Mouse (Mus musculus): Measurements from ENCODE around the gene Wnt9a. TPM values are rescaled to one million over a fixed set of nuclear protein-coding genes. Genes with fewer than 3 reads are reported as not detected.

Wnt9a gene
- polyA plus RNA-seq (2012), result not detected in 2 replicates

DNA sequence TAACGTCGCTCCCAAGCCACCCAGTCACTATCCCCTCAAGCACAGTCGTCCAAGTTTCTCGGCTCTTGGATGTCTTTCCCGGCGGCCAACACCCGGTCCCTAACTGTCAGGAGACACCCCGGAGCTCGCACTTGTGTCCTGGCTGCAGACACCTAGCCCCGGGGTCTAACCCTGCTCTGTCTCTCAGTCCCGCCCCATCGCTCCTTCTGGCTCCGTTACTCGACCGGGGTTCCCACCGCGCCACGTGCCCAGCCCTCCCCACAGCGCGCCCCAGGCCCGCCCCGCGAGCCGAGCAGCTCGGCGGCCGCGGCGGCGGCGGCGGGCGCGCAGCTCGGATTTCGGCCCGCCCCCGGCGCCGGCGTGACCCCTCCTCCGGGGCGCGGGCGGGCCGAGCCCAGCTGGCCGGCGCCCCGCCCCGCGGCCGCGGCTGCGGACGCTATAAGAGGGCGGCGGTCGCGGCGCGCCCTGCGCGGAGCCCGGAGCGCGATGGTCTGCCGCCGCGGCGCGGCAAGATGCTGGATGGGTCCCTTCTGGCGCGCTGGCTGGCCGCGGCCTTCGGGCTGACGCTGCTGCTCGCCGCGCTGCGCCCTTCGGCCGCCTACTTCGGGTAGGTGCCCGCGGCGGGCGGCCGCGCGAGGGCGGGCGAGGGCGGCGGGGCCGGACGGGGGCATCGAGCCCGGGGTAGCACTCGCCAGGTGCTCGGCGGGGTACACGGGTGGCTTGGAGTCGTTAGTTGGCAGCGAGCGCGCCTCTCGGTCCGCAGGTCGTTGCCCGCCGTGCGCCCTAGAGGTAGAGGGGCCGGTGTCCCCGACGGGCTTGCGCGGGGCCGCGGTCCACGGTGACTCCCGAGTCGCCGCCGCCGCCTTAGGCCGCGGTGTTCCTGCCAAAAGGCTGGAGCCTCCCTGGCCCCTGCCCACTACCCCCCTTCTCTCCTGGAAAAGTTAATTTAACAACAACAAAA lies at the start of gene Wnt9a:
TSS of gene Wnt9a (plus strand) at position 468 of the 961 bp plus-strand sequence.
- no peak for TF ChIP-seq GATA1 (IDR thresholded peaks at IDR 0.05; ENCODE audit: low read length)

GRCm38 (mm10) chr11:59259647-59260046 lies 47.1 kb upstream of the Wnt9a start:
- no peak for TF ChIP-seq GATA1 (IDR thresholded peaks at IDR 0.05; ENCODE audit: low read length)

GRCm38 (mm10) chr11:59260706-59261493 lies 45.8 kb upstream of the Wnt9a start:
- peak; percentile 75 for TF ChIP-seq GATA1 (IDR thresholded peaks at IDR 0.05; ENCODE audit: low read length)

GRCm38 (mm10) chr11:59262308-59262707 lies 44.4 kb upstream of the Wnt9a start:
- no peak for TF ChIP-seq GATA1 (IDR thresholded peaks at IDR 0.05; ENCODE audit: low read length)

GRCm38 (mm10) chr11:59263870-59264563 lies 42.7 kb upstream of the Wnt9a start:
- no peak for TF ChIP-seq GATA1 (IDR thresholded peaks at IDR 0.05; ENCODE audit: low read length)

- TF ChIP-seq GATA1 (IDR thresholded peaks at IDR 0.05; ENCODE audit: low read length), result no peak
These were observed 42.1 kb upstream of the Wnt9a start for GRCm38 (mm10) chr11:59264593-59264992.

- no peak for TF ChIP-seq GATA1 (IDR thresholded peaks at IDR 0.05; ENCODE audit: low read length)
These were observed 41.4 kb upstream of the Wnt9a start for GRCm38 (mm10) chr11:59265154-59265813.

GRCm38 (mm10) chr11:59266727-59267126 lies 40.0 kb upstream of the Wnt9a start:
- no peak for TF ChIP-seq GATA1 (IDR thresholded peaks at IDR 0.05; ENCODE audit: low read length)

- TF ChIP-seq GATA1 (IDR thresholded peaks at IDR 0.05; ENCODE audit: low read length), result no peak
These were observed 32.5 kb upstream of the Wnt9a start for GRCm38 (mm10) chr11:59274184-59274583.

DNA sequence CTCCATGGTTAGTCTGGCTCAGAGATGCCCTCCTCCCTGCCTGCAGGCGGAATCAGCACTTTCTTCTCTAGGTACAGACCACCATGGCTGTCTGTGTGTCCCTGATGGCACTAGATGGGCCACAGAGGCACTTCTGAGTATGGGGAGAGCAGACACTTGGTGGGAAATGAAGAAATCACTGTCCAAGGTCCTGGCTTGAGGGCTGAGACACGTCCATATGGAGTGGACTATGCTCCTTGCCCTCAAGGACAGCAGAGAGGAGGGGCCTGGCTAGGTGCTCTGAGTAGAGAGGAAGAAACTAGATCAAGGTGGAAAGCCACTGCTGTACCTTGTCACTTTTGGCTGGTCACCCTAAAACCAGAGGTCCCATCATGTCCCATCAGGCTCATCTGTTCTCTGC lies 29.9 kb upstream of the Wnt9a start:
- TF ChIP-seq GATA1 (IDR thresholded peaks at IDR 0.05; ENCODE audit: low read length), result no peak

DNA sequence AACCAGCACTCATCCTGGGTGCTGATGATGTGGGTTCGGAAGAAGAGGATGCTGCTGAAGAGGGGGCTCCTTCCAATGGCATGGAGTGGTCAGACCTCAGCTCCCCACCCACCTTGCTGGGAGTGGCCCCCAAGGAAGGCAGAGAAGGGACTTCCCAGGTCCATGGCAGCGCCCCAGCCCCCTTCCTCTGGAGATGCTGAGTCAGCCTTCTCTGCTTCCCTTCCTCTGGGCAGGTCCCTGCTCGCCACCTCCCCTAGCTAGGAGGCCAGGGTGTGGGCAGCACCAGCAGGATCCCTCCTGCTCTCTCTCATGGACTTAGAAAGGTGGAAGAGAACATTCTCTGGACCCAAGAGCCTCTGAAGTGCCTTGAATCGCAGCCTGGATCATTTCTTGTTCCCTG lies 28.7 kb upstream of the Wnt9a start:
- no peak for TF ChIP-seq GATA1 (IDR thresholded peaks at IDR 0.05; ENCODE audit: low read length)

GRCm38 (mm10) chr11:59282111-59282510 lies 24.6 kb upstream of the Wnt9a start:
- TF ChIP-seq GATA1 (IDR thresholded peaks at IDR 0.05; ENCODE audit: low read length), result no peak

GRCm38 (mm10) chr11:59282933-59283332 lies 23.8 kb upstream of the Wnt9a start:
- TF ChIP-seq GATA1 (IDR thresholded peaks at IDR 0.05; ENCODE audit: low read length), result no peak

GRCm38 (mm10) chr11:59284146-59284545 lies 22.6 kb upstream of the Wnt9a start:
- TF ChIP-seq GATA1 (IDR thresholded peaks at IDR 0.05; ENCODE audit: low read length), result no peak

GRCm38 (mm10) chr11:59289706-59290105 lies 17.0 kb upstream of the Wnt9a start:
- no peak for TF ChIP-seq GATA1 (IDR thresholded peaks at IDR 0.05; ENCODE audit: low read length)
